Mouse (Mus musculus): ENCODE measurements around the gene Ap5m1. TPM values are rescaled to one million over a fixed set of nuclear protein-coding genes. Genes with fewer than 3 reads are reported as not detected.

The Ap5m1 gene
- total RNA-seq, 2 experiments from 2014 or later = 17.1 to 19.3 TPM

DNA sequence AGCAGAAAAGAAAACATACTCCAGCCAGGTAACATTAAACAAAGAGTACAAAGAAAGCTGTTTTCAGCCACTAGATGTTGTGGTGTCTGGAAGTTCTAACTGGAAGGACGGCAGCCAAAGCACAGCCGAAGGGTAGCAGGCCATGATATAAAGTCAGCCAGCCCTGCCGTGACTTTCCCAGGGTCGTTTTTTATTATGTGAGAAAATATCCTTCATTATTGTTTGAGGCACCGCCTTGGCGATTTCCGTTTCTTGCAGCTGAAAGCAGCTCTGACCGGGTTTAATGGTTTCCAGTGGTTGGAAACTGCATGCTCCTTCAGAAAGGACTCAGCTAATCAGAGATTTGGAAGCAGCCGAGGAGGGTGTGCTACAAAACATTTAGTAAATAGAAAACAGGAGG is 55.8 kb downstream of the Ap5m1 start:
- no peak for DNase-seq (ENCODE audit: low spot score in 2 of 2)

DNA sequence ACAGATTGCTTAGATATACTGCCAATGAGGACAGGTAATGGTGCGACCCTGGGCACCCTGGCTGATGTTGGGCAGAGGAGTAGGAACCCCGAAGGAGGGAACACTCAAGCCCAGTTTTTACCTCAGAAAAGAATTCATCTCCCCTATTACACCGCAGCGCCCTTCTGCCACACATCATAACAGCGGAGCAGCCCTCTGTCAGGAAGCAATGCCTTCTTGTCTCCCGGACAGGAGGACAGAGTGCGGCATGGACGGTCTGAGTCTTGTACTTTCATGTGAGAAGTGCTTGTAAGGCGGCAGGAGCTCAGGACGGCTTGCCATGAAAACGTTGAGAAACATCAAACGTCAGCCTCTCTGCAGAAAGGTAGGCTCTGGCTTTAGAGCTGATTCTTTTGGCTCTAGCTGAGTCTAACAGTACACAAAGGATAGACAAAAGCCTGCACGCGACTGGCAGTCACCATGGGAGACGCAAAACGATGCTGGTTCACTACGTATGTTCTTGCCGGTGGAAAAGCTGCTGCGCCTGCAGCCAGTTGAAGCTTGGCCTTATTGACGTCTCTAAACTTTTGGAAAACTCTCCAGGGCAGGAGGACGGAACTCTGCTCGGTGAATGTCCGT is 61.4 kb downstream of the Ap5m1 start:
- DNase-seq (ENCODE audit: low spot score in 2 of 2) = peak; percentile 5 to 19

DNA sequence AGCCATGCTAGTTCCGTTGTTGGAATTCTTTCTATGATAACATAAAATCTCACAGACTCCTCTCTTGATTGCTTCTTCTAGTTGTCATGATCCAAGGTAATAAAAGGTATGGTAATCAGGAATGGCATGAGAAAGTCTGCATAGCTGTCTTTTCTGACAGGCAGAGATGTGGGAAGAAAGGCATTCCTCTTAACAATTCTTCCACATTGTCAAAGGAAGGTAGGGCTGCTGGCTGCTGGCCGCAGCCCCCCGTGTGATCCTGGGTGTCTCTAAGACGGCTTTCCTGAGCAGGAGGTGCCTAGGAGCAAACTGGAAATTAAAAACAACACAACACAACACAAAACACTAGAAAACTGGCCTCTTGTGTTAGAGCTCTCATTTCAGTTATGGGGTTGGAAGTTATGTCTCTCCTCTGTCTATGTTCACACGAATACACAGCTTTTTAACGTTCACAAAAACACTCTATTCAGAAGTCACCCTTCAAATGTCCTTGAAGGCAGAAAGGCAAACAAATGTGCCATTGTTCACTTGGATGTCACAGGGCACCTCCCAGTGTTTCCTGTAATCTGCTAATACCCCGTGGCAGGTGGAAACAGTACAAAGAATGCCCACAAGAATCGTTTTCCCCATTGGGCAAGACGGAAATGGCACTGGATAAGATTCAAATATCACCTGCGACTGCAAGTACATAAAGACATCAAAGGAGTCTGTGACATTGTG is 62.8 kb downstream of the Ap5m1 start:
- no peak for DNase-seq (ENCODE audit: low spot score in 2 of 2)

DNA sequence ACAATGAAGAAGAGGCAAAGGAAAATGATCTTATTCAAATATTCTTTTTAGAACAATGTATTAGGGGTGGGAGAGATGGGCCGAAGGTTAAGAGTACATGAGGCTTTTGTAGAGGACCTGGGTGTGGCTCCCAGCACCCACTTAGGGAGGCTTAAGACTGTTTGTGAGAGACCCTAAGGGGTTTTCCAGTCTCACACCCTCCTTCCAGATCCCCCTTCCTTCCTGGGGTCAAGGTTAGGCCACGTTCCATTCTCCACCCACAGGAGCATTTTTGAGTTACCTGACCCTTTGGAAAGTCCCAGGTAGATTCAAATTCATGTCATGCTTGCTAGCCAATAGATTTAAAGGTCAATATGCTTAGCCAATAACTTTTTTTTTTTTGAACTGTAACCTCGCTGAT is 66.5 kb downstream of the Ap5m1 start:
- DNase-seq (ENCODE audit: low spot score in 2 of 2) = no peak

DNA sequence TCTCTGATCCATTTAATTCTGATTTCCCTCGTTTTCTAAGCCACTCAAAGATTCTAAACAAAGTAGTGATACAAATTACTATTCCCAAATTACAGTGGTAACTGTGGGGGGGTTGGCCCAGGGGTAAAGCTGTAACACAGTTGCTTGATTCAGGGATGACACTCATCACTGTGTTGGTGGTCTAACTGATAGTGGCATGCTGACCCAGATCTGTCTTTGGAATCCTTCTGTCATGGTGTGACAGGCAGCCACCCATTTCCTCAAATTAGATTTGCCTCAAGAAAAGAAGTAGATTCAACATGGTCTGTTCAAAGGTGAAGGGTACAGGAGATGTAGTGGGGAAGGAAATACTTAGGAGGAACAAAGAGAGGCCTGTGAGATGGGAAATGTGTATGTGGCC is 72.3 kb downstream of the Ap5m1 start:
- no peak for DNase-seq (ENCODE audit: low spot score in 2 of 2)

DNA sequence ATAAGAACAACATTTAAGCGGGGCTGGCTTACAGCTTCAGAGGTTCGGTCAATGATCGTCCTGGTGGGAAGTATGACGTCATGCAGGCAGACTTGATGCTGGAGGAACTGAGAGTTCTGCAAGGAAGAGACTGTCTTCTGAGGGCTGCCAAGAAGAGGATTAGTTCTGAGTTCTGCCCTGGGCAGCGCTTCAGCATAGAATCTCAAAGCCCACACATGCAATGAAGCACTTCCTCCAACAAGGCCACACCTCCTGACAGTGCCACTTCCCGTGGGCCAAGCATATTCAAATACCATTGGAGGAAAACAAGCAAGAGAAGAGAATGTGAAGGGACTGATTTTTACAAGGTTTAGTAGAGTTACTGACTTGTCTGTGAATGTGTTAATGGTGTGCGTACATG is 74.9 kb downstream of the Ap5m1 start:
- DNase-seq (ENCODE audit: low spot score in 2 of 2) = no peak

Other genes with a start within 250 kb of the Ap5m1 start
- gene Exoc5, start 556 bp downstream of the Ap5m1 start, total RNA-seq (2021) = 10 to 100 TPM; 56.6 TPM
- gene Naa30, start 106.1 kb downstream of the Ap5m1 start, total RNA-seq (2021) = 10 to 100 TPM; 34.3 to 36.4 TPM
- not detected for gene ccdc198, start 179.4 kb downstream of the Ap5m1 start, total RNA-seq (2021)